ENCODE assay signal across 27 mouse cellular contexts in genomic region chr16:87225085-87225484, GRCm38 (mm10).
DNase-seq lines count a peak whose midpoint lies in the region; ATAC-seq and TF ChIP-seq lines count a peak whose summit lies in the region.
"Had no signal": no experiment of that assay in that cellular context is flagged by ENCODE, and none has a peak within 500 bp of the region (broad histone marks: within the 10 kb centered on the region; RNA-seq: fewer than 3 reads in every experiment).

No protein-coding gene starts in this region.

- no peak overlapping the region for H3K4me3 ChIP-seq in lung, embryonic 14.5 days (ENCODE audit: low read depth, low read length)
- H3K4me3 ChIP-seq in lung, postnatal 0 days (ENCODE audit: low read depth, low read length): no peak overlapping the region
- H3K4me3 ChIP-seq in stomach, postnatal 0 days (ENCODE audit: low read depth, low read length): no peak overlapping the region
- H3K4me3 ChIP-seq: embryonic facial prominence, embryonic 12.5 days; forebrain, embryonic 10.5 days; forebrain, embryonic 15.5 days; heart, embryonic 10.5 days; heart, embryonic 15.5 days; hindbrain, embryonic 12.5 days; intestine, embryonic 15.5 days; stomach, embryonic 15.5 days had no signal

- H3K4me2 ChIP-seq in lung, embryonic 14.5 days: no peak overlapping the region
- H3K4me2 ChIP-seq in lung, postnatal 0 days (replicated peaks; ENCODE audit: low read depth, low read length): no peak overlapping the region
- H3K4me2 ChIP-seq in stomach, postnatal 0 days (replicated peaks; ENCODE audit: low read depth): no peak overlapping the region
- H3K4me2 ChIP-seq: embryonic facial prominence, embryonic 12.5 days; forebrain, embryonic 15.5 days; heart, embryonic 15.5 days; hindbrain, embryonic 12.5 days; intestine, embryonic 15.5 days; stomach, embryonic 15.5 days had no signal

- TF ChIP-seq EP300 in lung, postnatal 0 days (IDR thresholded peaks at IDR 0.05): peak; percentile 80; the same call in 1 of the 2 replicates
- no peak for TF ChIP-seq EP300 in stomach, postnatal 0 days (optimal IDR thresholded peaks at IDR 0.05)

- peak; percentile 26 for DNase-seq in gastrocnemius, adult 18-20 months (ENCODE audit: low spot score)
- DNase-seq in gastrocnemius, postnatal 4 days (ENCODE audit: low spot score in 2 of 2): no peak
- peak; percentile 56 for DNase-seq in lung, embryonic 14.5 days
- DNase-seq in lung, postnatal 4 days: no peak
- peak; percentile 75 for DNase-seq in lung, postnatal 0 days (ENCODE audit: low spot score)
- no peak for DNase-seq in stomach, postnatal 0 days (ENCODE audit: low spot score)
- no peak for DNase-seq in cerebellum, adult 11-12 months
- DNase-seq: cerebellum, adult 2 months; cerebellum, postnatal 14 days; heart, postnatal 36 days; kidney, adult 8-10 months; layer of hippocampus, postnatal 36 days; liver; midbrain, embryonic 14.5 days; right cerebral cortex, postnatal 25 days; thymus, postnatal 14 days had no signal

- no peaks in the 10 kb centered on the region for H3K4me1 ChIP-seq in lung, embryonic 14.5 days (ENCODE audit: insufficient read depth)
- H3K4me1 ChIP-seq in lung, postnatal 0 days (ENCODE audit: insufficient read depth, low read depth, low read length): no peaks in the 10 kb centered on the region
- no peaks in the 10 kb centered on the region for H3K4me1 ChIP-seq in stomach, postnatal 0 days (replicated peaks; ENCODE audit: control insufficient read depth, insufficient read depth)
- H3K4me1 ChIP-seq: embryonic facial prominence, embryonic 12.5 days; forebrain, embryonic 10.5 days; forebrain, embryonic 15.5 days; hindbrain, embryonic 12.5 days; intestine, embryonic 15.5 days; stomach, embryonic 15.5 days had no signal

- H3K9me3 ChIP-seq in lung, embryonic 14.5 days (ENCODE audit: low read depth, low read length): no peaks in the 10 kb centered on the region
- H3K9me3 ChIP-seq in lung, postnatal 0 days (ENCODE audit: low read length): no peaks in the 10 kb centered on the region
- no peaks in the 10 kb centered on the region for H3K9me3 ChIP-seq in stomach, postnatal 0 days (ENCODE audit: control insufficient read depth, low read length)
- H3K9me3 ChIP-seq: embryonic facial prominence, embryonic 12.5 days; forebrain, embryonic 10.5 days; forebrain, embryonic 15.5 days; heart, embryonic 10.5 days; heart, embryonic 15.5 days; intestine, embryonic 15.5 days; stomach, embryonic 15.5 days had no signal

- H3K9ac ChIP-seq in lung, embryonic 14.5 days: no peak overlapping the region
- no peak overlapping the region for H3K9ac ChIP-seq in lung, postnatal 0 days (replicated peaks; ENCODE audit: low read depth)
- H3K9ac ChIP-seq in stomach, postnatal 0 days (ENCODE audit: low read length): no peak overlapping the region
- H3K9ac ChIP-seq: embryonic facial prominence, embryonic 12.5 days; forebrain, embryonic 15.5 days; heart, embryonic 15.5 days; hindbrain, embryonic 12.5 days; intestine, embryonic 15.5 days; liver, embryonic 14.5 days; stomach, embryonic 15.5 days had no signal

- TF ChIP-seq CTCF in lung, embryonic 14.5 days (IDR thresholded peaks at IDR 0.05; ENCODE audit: low read depth): no peak
- no peak for TF ChIP-seq CTCF in lung, postnatal 0 days (IDR thresholded peaks at IDR 0.05)
- no peak for TF ChIP-seq CTCF in stomach, postnatal 0 days (IDR thresholded peaks at IDR 0.05; ENCODE audit: low read depth)

- WGBS in lung, embryonic 14.5 days: 61% methylated on average over 8 of the region's 8 CpGs
- 50% methylated on average over 8 of the region's 8 CpGs for WGBS in lung, postnatal 0 days
- 59% methylated on average over 8 of the region's 8 CpGs for WGBS in stomach, postnatal 0 days

- H3K27me3 ChIP-seq in lung, embryonic 14.5 days (ENCODE audit: insufficient read depth, low read length): no peaks in the 10 kb centered on the region
- no peaks in the 10 kb centered on the region for H3K27me3 ChIP-seq in lung, postnatal 0 days (replicated peaks; ENCODE audit: insufficient read depth, low read length)
- no peaks in the 10 kb centered on the region for H3K27me3 ChIP-seq in stomach, postnatal 0 days (ENCODE audit: control insufficient read depth, insufficient read depth, low read length)
- H3K27me3 ChIP-seq: embryonic facial prominence, embryonic 12.5 days; forebrain, embryonic 15.5 days; hindbrain, embryonic 12.5 days; intestine, embryonic 15.5 days; stomach, embryonic 15.5 days had no signal

- ATAC-seq in lung, embryonic 14.5 days (ENCODE audit: insufficient read depth): 0 out of 2 replicates have a peak, but pooled peaks have one; percentile 35
- ATAC-seq in lung, postnatal 0 days: peak; percentile 60
- ATAC-seq in stomach, postnatal 0 days (ENCODE audit: low FRiP score, low TSS enrichment): no peak
- ATAC-seq: forebrain, embryonic 15.5 days; hindbrain, postnatal 0 days; intestine, embryonic 15.5 days had no signal

- H3K36me3 ChIP-seq in lung, embryonic 14.5 days (ENCODE audit: insufficient read depth): no peaks in the 10 kb centered on the region
- H3K36me3 ChIP-seq in lung, postnatal 0 days (ENCODE audit: insufficient read depth, low read length): no peaks in the 10 kb centered on the region
- no peaks in the 10 kb centered on the region for H3K36me3 ChIP-seq in stomach, postnatal 0 days (ENCODE audit: control insufficient read depth, insufficient read depth, low read length)
- H3K36me3 ChIP-seq: embryonic facial prominence, embryonic 12.5 days; forebrain, embryonic 10.5 days; forebrain, embryonic 15.5 days; heart, embryonic 10.5 days; heart, embryonic 15.5 days; hindbrain, embryonic 12.5 days; intestine, embryonic 15.5 days; stomach, embryonic 15.5 days had no signal

- no peak overlapping the region for H3K27ac ChIP-seq in lung, embryonic 14.5 days (ENCODE audit: low read depth)
- H3K27ac ChIP-seq in lung, postnatal 0 days (ENCODE audit: low read length): peak overlapping the region; percentile 68
- 0 out of 2 replicates have a peak overlapping the region, but pooled peaks have one; percentile 40 for H3K27ac ChIP-seq in stomach, postnatal 0 days (replicated peaks)
- H3K27ac ChIP-seq: embryonic facial prominence, embryonic 12.5 days; forebrain, embryonic 10.5 days; forebrain, embryonic 15.5 days; heart, embryonic 10.5 days; heart, embryonic 15.5 days; hindbrain, embryonic 12.5 days; hindbrain, postnatal 0 days; intestine, embryonic 15.5 days; kidney, postnatal 0 days; liver, embryonic 14.5 days; stomach, embryonic 15.5 days had no signal

Comparison
In these comparisons a context has a peak if more than half of its experiments do, and no peak if none do; other contexts are left out.
1. DNase-seq: peak in gastrocnemius, adult 18-20 months (single experiment), lung, embryonic 14.5 days (single experiment) and lung, postnatal 0 days (single experiment); none in gastrocnemius, postnatal 4 days (0 of 2), lung, postnatal 4 days (0 of 2), stomach, postnatal 0 days (single experiment) and cerebellum, adult 11-12 months (single experiment).